Mouse (Mus musculus) CH12.LX (cell line): ENCODE results near the gene Prrc2c.

Experiments
- CTCF ChIP-seq, 2 experiments: IDR thresholded peaks in 1 of 2; conservative IDR thresholded peaks in 1 of 2; 2 replicates each; pipeline ENCODE4 v1.5.1; 2011 to 2012; ENCODE audit warnings: low read depth in 2 of 2, low read length in 2 of 2, improper control_type of control experiment in 1 of 2, inconsistent platforms in 1 of 2, mild to moderate bottlenecking in 1 of 2, moderate library complexity in 1 of 2
- EP300 ChIP-seq: IDR thresholded peaks from 2 replicates; pipeline ENCODE4 v1.6.1; 2011; ENCODE audit warnings: low read length, improper control_type of control experiment
- KAT2A ChIP-seq: IDR thresholded peaks from 2 replicates; pipeline ENCODE4 v1.6.1; 2012; ENCODE audit warnings: low read length, improper control_type of control experiment, inconsistent platforms; ENCODE audit not compliant: insufficient replicate concordance
- POLR2A ChIP-seq: IDR thresholded peaks from 2 replicates; pipeline ENCODE4 v1.6.1; 2011; ENCODE audit warnings: low read depth, mild to moderate bottlenecking, improper control_type of control experiment, low read length
- RAD21 ChIP-seq: IDR thresholded peaks from 2 replicates; pipeline ENCODE4 v1.6.1; 2011; ENCODE audit warnings: low read depth, mild to moderate bottlenecking, low read length, improper control_type of control experiment, moderate library complexity
- RCOR1 ChIP-seq: conservative IDR thresholded peaks from 2 replicates; pipeline ENCODE4 v1.6.1; 2012; ENCODE audit warnings: low read depth, mild to moderate bottlenecking, inconsistent platforms, low read length, improper control_type of control experiment
- TBP ChIP-seq: conservative IDR thresholded peaks from 2 replicates; pipeline ENCODE4 v1.6.1; 2011; ENCODE audit warnings: low read depth, low read length, improper control_type of control experiment
- USF1 ChIP-seq: IDR thresholded peaks from 2 replicates; pipeline ENCODE4 v1.6.1; 2014; ENCODE audit warnings: low read depth, mild to moderate bottlenecking, inconsistent platforms, low read length, improper control_type of control experiment
- ZC3H11A ChIP-seq: IDR thresholded peaks from 2 replicates; pipeline ENCODE4 v1.6.1; 2012; ENCODE audit warnings: low read depth, mild to moderate bottlenecking, inconsistent platforms, low read length, improper control_type of control experiment
- ZNF384 ChIP-seq: IDR thresholded peaks from 2 replicates; pipeline ENCODE4 v1.6.1; 2012; ENCODE audit warnings: low read depth, low read length, improper control_type of control experiment, inconsistent platforms

DNA sequence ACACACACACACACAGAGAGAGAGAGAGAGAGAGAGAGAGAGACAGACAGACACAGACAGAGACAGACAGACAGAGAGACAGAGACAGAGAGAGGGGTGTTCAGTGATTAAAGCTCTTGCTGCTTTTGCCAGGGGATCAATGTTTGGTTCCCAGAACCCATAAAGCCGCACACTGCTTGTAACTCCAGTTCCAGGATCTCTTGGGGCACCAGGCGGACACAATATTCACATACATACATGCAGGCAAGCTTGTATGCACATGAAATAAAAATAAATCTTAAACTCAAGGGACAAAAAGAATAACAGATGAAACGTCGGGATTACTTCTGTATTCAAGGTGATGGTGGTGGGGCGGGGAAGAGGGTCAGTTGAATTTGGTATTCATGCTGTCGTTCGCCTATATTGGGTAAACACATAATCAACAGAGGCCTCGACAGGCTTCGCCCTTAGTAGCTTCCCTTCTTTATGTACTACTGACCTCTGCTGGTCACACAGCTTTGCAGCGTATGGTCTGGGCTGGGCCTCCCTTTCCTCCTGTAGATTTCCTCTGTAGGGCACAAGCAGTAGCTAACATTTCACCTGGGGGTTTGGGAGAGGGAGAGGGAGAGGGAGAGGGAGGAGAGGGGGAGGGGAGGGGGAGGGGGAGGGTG, 75.4 kb downstream of the Prrc2c start:
- peak; percentile 62 to 95 for TF ChIP-seq CTCF (conservative IDR thresholded peaks at IDR 0.05 in 1 of 2, IDR thresholded peaks at IDR 0.05 in 1 of 2; ENCODE audit: low read depth in 2 of 2, low read length in 2 of 2)
- TF ChIP-seq RCOR1: no peak
- TF ChIP-seq EP300: no peak
- peak; percentile 97 for TF ChIP-seq RAD21
- peak; percentile 80 for TF ChIP-seq ZC3H11A
- TF ChIP-seq KAT2A: no peak
- TF ChIP-seq USF1: no peak
- TF ChIP-seq POLR2A: no peak
- no peak for TF ChIP-seq TBP
- TF ChIP-seq ZNF384: no peak
